Mouse (Mus musculus) ES-CJ7 (cell line): Measurements from ENCODE around the gene Dlg4.
A peak's percentile ranks its signal among the peaks of the same experiment; 100 is the strongest.

ENCODE experiments used
- DNase-seq: peaks from one replicate; pipeline ENCODE4 v3.0.0; 2011; ENCODE audit warnings: low read depth, low spot score

Gene Dlg4

GRCm38 (mm10) chr11:70019495-70020021, 2.8 kb downstream of the Dlg4 start:
- DNase-seq = no peak

- DNase-seq = no peak
Observed at GRCm38 (mm10) chr11:70020022-70020631, 3.4 kb downstream of the Dlg4 start.

GRCm38 (mm10) chr11:70020731-70021263, 4.1 kb downstream of the Dlg4 start:
- DNase-seq = peak; percentile 95

GRCm38 (mm10) chr11:70021264-70022132, 4.8 kb downstream of the Dlg4 start:
- DNase-seq = peak; percentile 99

GRCm38 (mm10) chr11:70023481-70024150, 6.9 kb downstream of the Dlg4 start:
- DNase-seq = no peak

GRCm38 (mm10) chr11:70024151-70024514, 7.4 kb downstream of the Dlg4 start:
- DNase-seq = no peak

GRCm38 (mm10) chr11:70026689-70027088, 9.9 kb downstream of the Dlg4 start:
- DNase-seq = peak; percentile 86

GRCm38 (mm10) chr11:70027397-70027796, 10.7 kb downstream of the Dlg4 start:
- no peak for DNase-seq

GRCm38 (mm10) chr11:70028401-70029129, 11.8 kb downstream of the Dlg4 start:
- no peak for DNase-seq

- DNase-seq = peak; percentile 99
Observed at GRCm38 (mm10) chr11:70029130-70029801, 12.5 kb downstream of the Dlg4 start.

GRCm38 (mm10) chr11:70029829-70030550, 13.2 kb downstream of the Dlg4 start:
- DNase-seq = no peak

- DNase-seq = no peak
Observed at GRCm38 (mm10) chr11:70030651-70031320, 14.0 kb downstream of the Dlg4 start.

- no peak for DNase-seq
Observed at GRCm38 (mm10) chr11:70031321-70031670, 14.6 kb downstream of the Dlg4 start.

GRCm38 (mm10) chr11:70038174-70038573, 21.4 kb downstream of the Dlg4 start:
- DNase-seq = no peak

- no peak for DNase-seq
Observed at GRCm38 (mm10) chr11:70039631-70040030, 22.9 kb downstream of the Dlg4 start.

- no peak for DNase-seq
Observed at GRCm38 (mm10) chr11:70040184-70040583, 23.4 kb downstream of the Dlg4 start.

- no peak for DNase-seq
Observed at GRCm38 (mm10) chr11:70042309-70043085, 25.8 kb downstream of the Dlg4 start.

GRCm38 (mm10) chr11:70043665-70044064, 26.9 kb downstream of the Dlg4 start:
- DNase-seq = peak; percentile 42

- DNase-seq = no peak
Observed at GRCm38 (mm10) chr11:70045435-70045834, 28.7 kb downstream of the Dlg4 start.
